Mouse (Mus musculus) heart, adult 2 months (tissue): ENCODE measurements at regions not wholly inside any gene's neighbourhood (a gene's known extent, or its start where the extent isn't known, plus 50 kb on each side); places are given as distances from the start of the nearest gene placed in this dataset.
A peak's percentile ranks its signal among the peaks of the same experiment; 100 is the strongest.

Source experiments
- CTCF ChIP-seq: fragments of 200-600 bp; IDR thresholded peaks from 2 replicates; pipeline ENCODE4 v1.8.1; 2022; ENCODE audit warnings: antibody characterized with exemption, mild to moderate bottlenecking, moderate library complexity
- EP300 ChIP-seq: fragments of 200-500 bp; IDR thresholded peaks from 2 replicates; pipeline ENCODE4 v1.6.1; 2011; ENCODE audit warnings: low read depth, low read length, control low read depth; ENCODE audit not compliant: insufficient read depth
- POLR2A ChIP-seq: fragments of 200-500 bp; IDR thresholded peaks from 2 replicates; pipeline ENCODE4 v1.6.1; 2011; ENCODE audit warnings: mild to moderate bottlenecking, low read depth, low read length, control low read depth; ENCODE audit not compliant: insufficient read depth

GRCm38 (mm10) chr4:12538694-12539121 lies 366.9 kb upstream of the Fam92a start:
- TF ChIP-seq CTCF (peak; percentile 84), POLR2A (no peak), EP300 (no peak)
